Mouse (Mus musculus) MEL (cell line): ENCODE results near the gene D130043K22Rik.

Experiments
- CTCF ChIP-seq, 3 experiments: IDR thresholded peaks in 2 of 3; conservative IDR thresholded peaks in 1 of 3; 2 replicates each; pipeline ENCODE4 v1.5.1; 2011 to 2012; ENCODE audit warnings: low read length in 3 of 3, low read depth in 2 of 3, mild to moderate bottlenecking in 2 of 3, improper control_type of control experiment in 1 of 3, inconsistent platforms in 1 of 3, mixed read lengths in 1 of 3, moderate library complexity in 1 of 3; ENCODE audit not compliant: control insufficient read depth in 1 of 3, insufficient read depth in 1 of 3, poor library complexity in 1 of 3, severe bottlenecking in 1 of 3
- EP300 ChIP-seq, 2 experiments: IDR thresholded peaks; 2 replicates each; pipeline ENCODE4 v1.6.1; 2011; ENCODE audit warnings: improper control_type of control experiment in 2 of 2, low read length in 2 of 2, low read depth in 1 of 2, mild to moderate bottlenecking in 1 of 2
- GATA1 ChIP-seq: IDR thresholded peaks from 2 replicates; pipeline ENCODE4 v1.6.1; 2011; ENCODE audit warnings: low read depth, low read length, improper control_type of control experiment
- POLR2A ChIP-seq, 2 experiments: IDR thresholded peaks; 2 replicates each; pipeline ENCODE4 v1.6.1; 2011 to 2012; ENCODE audit warnings: low read length in 2 of 2, mild to moderate bottlenecking in 2 of 2, control low read depth in 1 of 2, improper control_type of control experiment in 1 of 2, low read depth in 1 of 2, moderate library complexity in 1 of 2; ENCODE audit not compliant: control insufficient read depth in 1 of 2, insufficient read depth in 1 of 2, poor library complexity in 1 of 2
- POLR2AphosphoS2 ChIP-seq: IDR thresholded peaks from 2 replicates; pipeline ENCODE4 v1.6.1; 2011; ENCODE audit warnings: low read length, improper control_type of control experiment
- POLR2AphosphoS5 ChIP-seq: IDR thresholded peaks from 2 replicates; pipeline ENCODE4 v1.6.1; 2012; ENCODE audit warnings: low read depth, borderline replicate concordance, mild to moderate bottlenecking, inconsistent platforms, low read length, moderate library complexity, mixed read lengths
- SIN3A ChIP-seq: IDR thresholded peaks from 2 replicates; pipeline ENCODE4 v1.6.1; 2012; ENCODE audit warnings: low read length, improper control_type of control experiment, inconsistent platforms
- SMC3 ChIP-seq: IDR thresholded peaks from 2 replicates; pipeline ENCODE4 v1.6.1; 2011; ENCODE audit warnings: low read depth, low read length, improper control_type of control experiment
- TAL1 ChIP-seq: IDR thresholded peaks from 2 replicates; pipeline ENCODE4 v1.6.1; 2012; ENCODE audit warnings: mild to moderate bottlenecking, inconsistent platforms, low read length, moderate library complexity, mixed read lengths
- TCF12 ChIP-seq: IDR thresholded peaks from 2 replicates; pipeline ENCODE4 v1.6.1; 2014; ENCODE audit warnings: low read depth, mild to moderate bottlenecking, inconsistent platforms, low read length, improper control_type of control experiment, moderate library complexity
- ZKSCAN1 ChIP-seq: IDR thresholded peaks from 2 replicates; pipeline ENCODE4 v1.6.1; 2012; ENCODE audit warnings: low read depth, mild to moderate bottlenecking, inconsistent platforms, low read length, improper control_type of control experiment, moderate library complexity

DNA sequence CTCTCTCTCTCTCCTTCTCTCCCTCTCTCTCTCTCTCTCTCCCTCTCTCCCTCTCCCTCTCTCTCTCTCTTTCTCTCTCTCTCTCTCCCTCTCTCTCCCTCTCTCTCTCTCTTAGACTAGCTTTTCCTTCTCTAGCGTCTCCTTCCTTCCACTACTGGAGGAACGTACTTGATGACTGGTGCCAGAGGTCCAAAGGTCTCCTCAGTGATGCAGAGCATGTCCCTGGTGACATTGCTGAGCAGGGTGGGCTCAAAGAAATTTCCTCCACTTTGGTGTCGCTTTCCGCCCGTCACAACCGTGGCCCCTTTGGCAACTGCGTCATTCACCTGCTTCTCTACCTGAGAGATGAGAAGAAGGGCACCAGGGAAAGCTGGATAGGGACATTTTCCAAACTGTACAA lies 68.6 kb downstream of the D130043K22Rik start:
- no peak for TF ChIP-seq POLR2A (IDR thresholded peaks at IDR 0.05; ENCODE audit: control insufficient read depth in 1 of 2, insufficient read depth in 1 of 2, low read depth in 1 of 2, low read length in 2 of 2, poor library complexity in 1 of 2)
- no peak for TF ChIP-seq CTCF (IDR thresholded peaks at IDR 0.05 in 2 of 3, conservative IDR thresholded peaks at IDR 0.05 in 1 of 3; ENCODE audit: control insufficient read depth in 1 of 3, insufficient read depth in 1 of 3, low read depth in 2 of 3, low read length in 3 of 3, poor library complexity in 1 of 3, severe bottlenecking in 1 of 3)
- TF ChIP-seq SMC3 = no peak
- no peak for TF ChIP-seq POLR2AphosphoS5
- TF ChIP-seq POLR2AphosphoS2 = no peak
- TF ChIP-seq ZKSCAN1 = no peak
- TF ChIP-seq SIN3A = no peak
- TF ChIP-seq TAL1 = no peak
- no peak for TF ChIP-seq EP300 (IDR thresholded peaks at IDR 0.05; ENCODE audit: low read depth in 1 of 2, low read length in 2 of 2)
- no peak for TF ChIP-seq GATA1
- TF ChIP-seq TCF12 = no peak
